Mouse (Mus musculus): Measurements from ENCODE around the gene Cep41. TPM values are rescaled to one million over a fixed set of nuclear protein-coding genes. Genes with fewer than 3 reads are reported as not detected.
A peak's percentile ranks its signal among the peaks of the same experiment; 100 is the strongest.

Cep41 gene
- polyA plus RNA-seq, 1 experiment from 2014 or later = 10.0 TPM

DNA sequence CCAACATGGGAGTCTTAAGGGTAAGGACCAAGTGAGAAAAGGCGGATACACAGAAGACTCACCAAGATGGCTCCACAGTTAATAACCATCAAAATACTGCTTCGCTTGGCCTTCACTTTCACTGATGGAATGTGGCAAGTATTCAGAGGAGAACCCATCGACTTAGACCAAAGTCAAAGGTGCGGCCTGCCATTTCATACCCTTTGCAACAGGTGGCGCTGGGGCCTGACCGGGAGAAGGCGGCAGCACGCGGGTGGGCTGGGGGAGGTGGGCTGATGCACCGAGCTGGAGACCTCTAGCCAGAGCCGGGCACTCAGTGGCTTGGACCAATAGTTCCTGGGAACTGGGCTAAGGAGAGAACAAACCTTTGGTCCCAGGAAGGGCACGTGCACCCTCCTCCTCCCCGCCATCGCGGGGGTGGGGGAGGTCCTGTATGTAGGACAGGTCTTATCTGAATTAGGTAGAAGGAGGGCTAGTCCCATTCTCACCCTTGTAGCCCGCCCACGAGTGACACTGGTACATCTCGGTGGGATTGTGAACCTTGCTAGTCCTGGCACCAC lies 39.1 kb upstream of the Cep41 start:
- no peak overlapping the region for H3K4me3 ChIP-seq
- H3K4me2 ChIP-seq = no peak overlapping the region
- H3K9ac ChIP-seq = no peak overlapping the region
- H3K4me1 ChIP-seq (replicated peaks) = peaks cover 4% of the 10 kb centered on the region; the same call in 1 of the 2 replicates
- WGBS = 60% methylated on average over 18 of the region's 18 CpGs
- H3K27ac ChIP-seq = no peak overlapping the region
- no peaks in the 10 kb centered on the region for H3K36me3 ChIP-seq
- no peaks in the 10 kb centered on the region for H3K27me3 ChIP-seq
- no peak for ATAC-seq (replicated peaks; ENCODE audit: insufficient number of reproducible peaks, insufficient read depth, low FRiP score, low read depth)
- H3K9me3 ChIP-seq (replicated peaks) = peaks cover 16% of the 10 kb centered on the region

DNA sequence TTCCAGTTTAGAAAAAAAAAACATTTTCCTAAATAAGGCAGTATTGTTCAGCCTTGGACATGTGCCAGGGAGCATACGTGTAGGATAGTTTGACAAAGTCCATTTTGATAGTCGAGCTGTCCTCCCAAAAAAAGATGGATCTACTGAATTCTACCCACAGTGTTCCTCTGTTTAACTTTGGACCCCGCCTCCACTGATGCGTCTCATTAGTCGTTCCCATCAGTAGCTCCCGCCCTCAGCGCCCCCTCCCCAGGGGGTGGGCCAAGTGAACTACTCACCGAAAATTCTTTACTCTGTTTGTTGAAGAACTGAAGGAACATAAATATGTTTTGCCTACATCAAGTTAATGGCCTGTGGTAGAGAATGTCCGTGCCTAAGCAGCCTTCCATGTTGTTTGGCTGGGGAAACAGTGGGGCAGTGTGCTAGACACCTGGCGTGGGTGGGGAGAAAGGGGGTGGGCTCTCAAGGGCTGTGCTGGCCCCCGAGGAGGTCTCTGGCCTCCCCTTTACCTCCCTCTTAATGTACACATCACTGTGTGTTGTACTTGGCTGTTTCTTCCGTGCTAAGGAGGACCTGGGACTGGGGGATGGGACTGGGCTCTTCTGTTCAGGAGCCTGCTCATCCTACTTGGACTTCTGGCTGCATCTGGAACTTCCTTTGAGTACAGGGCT lies 36.9 kb upstream of the Cep41 start:
- Histone ChIP-seq H3K4me1 (replicated peaks) (no peaks in the 10 kb centered on the region), H3K4me2 (no peak overlapping the region), H3K9ac (no peak overlapping the region), H3K9me3 (replicated peaks) (no peaks in the 10 kb centered on the region), H3K36me3 (no peaks in the 10 kb centered on the region), H3K4me3 (no peak overlapping the region), H3K27ac (peak overlapping the region; percentile 45), H3K27me3 (no peaks in the 10 kb centered on the region)
- no peak; the same call in 1 of the 2 replicates for ATAC-seq (replicated peaks; ENCODE audit: insufficient number of reproducible peaks, insufficient read depth, low FRiP score, low read depth)
- 50% methylated on average over 12 of the region's 12 CpGs for WGBS

- Histone ChIP-seq H3K9me3 (replicated peaks) (no peaks in the 10 kb centered on the region), H3K27ac (no peak within 1 kb of the TSS), H3K4me2 (no peak within 1 kb of the TSS), H3K4me3 (no peak within 1 kb of the TSS), H3K4me1 (replicated peaks) (peaks cover 10% of the 10 kb centered on the region), H3K9ac (no peak within 1 kb of the TSS), H3K36me3 (no peaks in the 10 kb centered on the region), H3K27me3 (no peaks in the 10 kb centered on the region)
- 49% methylated on average over 7 of the region's 7 CpGs for WGBS
- no peak for ATAC-seq (replicated peaks; ENCODE audit: insufficient number of reproducible peaks, insufficient read depth, low FRiP score, low read depth)
Observed at GRCm38 (mm10) chr6:30723331-30723730, 29.8 kb upstream of the Cep41 start, which contains the start of gene Mest. Gene Mest (plus strand): TSS chr6:30723547.

DNA sequence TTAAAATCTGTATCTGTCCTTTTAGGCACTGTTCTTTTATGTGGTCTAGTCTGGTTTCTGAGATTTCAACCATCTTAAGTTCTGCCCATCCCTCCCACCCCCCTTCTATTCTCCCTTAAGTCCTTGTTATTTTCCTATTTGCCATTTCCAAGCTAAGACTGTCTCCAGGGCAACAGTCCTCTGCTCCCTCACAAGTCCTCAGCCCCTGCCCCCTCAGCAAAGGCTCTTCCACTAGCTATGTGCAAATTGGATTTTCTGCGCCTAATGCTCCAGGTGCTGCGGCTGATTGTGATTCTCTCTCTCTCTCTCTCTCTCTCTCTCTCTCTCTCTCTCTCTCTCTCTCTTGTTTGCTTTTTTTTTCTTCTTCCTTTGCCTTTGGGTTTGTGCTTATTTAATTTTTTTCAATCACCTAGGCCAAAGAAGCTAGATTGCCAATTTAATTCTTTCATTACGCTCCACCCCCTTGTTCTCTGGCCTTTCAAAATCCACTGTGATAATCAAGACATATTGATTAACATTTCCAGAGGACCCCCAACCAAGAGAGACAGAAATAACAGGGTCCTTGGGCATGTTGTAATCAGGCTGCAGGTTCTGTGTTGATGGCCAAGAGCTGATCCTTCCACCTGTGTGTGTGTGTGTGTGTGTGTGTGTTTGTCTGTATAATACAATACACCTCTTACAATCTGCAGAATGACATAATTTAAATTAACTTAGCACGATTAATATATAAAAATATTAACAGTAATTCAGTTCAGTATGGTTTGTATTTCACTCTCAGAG lies 29.0 kb upstream of the Cep41 start:
- Histone ChIP-seq H3K4me3 (no peak overlapping the region), H3K9me3 (replicated peaks) (no peaks in the 10 kb centered on the region), H3K4me2 (no peak overlapping the region), H3K9ac (no peak overlapping the region), H3K4me1 (replicated peaks) (peaks cover 10% of the 10 kb centered on the region), H3K27ac (no peak overlapping the region), H3K27me3 (no peaks in the 10 kb centered on the region), H3K36me3 (no peaks in the 10 kb centered on the region)
- no peak for ATAC-seq (replicated peaks; ENCODE audit: insufficient number of reproducible peaks, insufficient read depth, low FRiP score, low read depth)
- WGBS = 78% methylated on average over 4 of the region's 4 CpGs

DNA sequence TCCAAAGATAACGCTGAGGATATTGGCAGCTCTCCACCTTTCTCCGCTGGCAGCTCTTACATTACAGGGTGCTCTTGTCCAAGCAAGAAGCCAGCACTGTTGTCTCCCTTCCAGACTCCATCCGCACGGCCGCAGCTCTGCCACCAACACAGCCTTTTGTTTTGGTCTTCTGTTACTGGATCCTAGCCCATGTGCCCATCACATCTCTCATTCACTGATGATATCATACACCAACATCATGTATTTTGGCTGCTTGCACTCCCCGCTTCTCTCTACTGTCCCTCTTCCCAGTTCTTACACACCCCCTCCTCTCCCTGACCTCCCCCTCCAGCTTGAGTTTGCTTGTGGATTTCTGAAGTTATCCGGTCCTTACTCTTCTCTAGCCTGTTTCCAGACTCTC lies 23.2 kb upstream of the Cep41 start:
- Histone ChIP-seq H3K4me3 (no peak overlapping the region), H3K4me2 (no peak overlapping the region), H3K27ac (peak overlapping the region; percentile 11; the same call in 1 of the 2 replicates), H3K36me3 (no peaks in the 10 kb centered on the region), H3K27me3 (no peaks in the 10 kb centered on the region), H3K9ac (no peak overlapping the region), H3K4me1 (replicated peaks) (peaks cover 5% of the 10 kb centered on the region), H3K9me3 (replicated peaks) (no peaks in the 10 kb centered on the region)
- WGBS = 61% methylated on average over 7 of the region's 7 CpGs
- ATAC-seq (replicated peaks; ENCODE audit: insufficient number of reproducible peaks, insufficient read depth, low FRiP score, low read depth) = no peak

GRCm38 (mm10) chr6:30714891-30715471 lies 21.4 kb upstream of the Cep41 start:
- Histone ChIP-seq H3K4me3 (no peak overlapping the region), H3K9me3 (replicated peaks) (no peaks in the 10 kb centered on the region), H3K27ac (no peak overlapping the region), H3K4me1 (replicated peaks) (peaks cover 3% of the 10 kb centered on the region), H3K36me3 (no peaks in the 10 kb centered on the region), H3K4me2 (no peak overlapping the region), H3K27me3 (no peaks in the 10 kb centered on the region), H3K9ac (no peak overlapping the region)
- ATAC-seq (replicated peaks; ENCODE audit: insufficient number of reproducible peaks, insufficient read depth, low FRiP score, low read depth) = no peak
- 80% methylated on average over 5 of the region's 5 CpGs for WGBS

GRCm38 (mm10) chr6:30713896-30714295 lies 20.3 kb upstream of the Cep41 start:
- Histone ChIP-seq H3K27me3 (no peaks in the 10 kb centered on the region), H3K4me2 (no peak overlapping the region), H3K4me1 (replicated peaks) (peaks cover 3% of the 10 kb centered on the region), H3K27ac (0 out of 2 replicates have a peak overlapping the region, but pooled peaks have one; percentile 35), H3K9ac (no peak overlapping the region), H3K9me3 (replicated peaks) (no peaks in the 10 kb centered on the region), H3K36me3 (no peaks in the 10 kb centered on the region), H3K4me3 (no peak overlapping the region)
- 80% methylated on average over 11 of the region's 11 CpGs for WGBS
- no peak for ATAC-seq (replicated peaks; ENCODE audit: insufficient number of reproducible peaks, insufficient read depth, low FRiP score, low read depth)

GRCm38 (mm10) chr6:30713455-30713854 lies 19.9 kb upstream of the Cep41 start:
- Histone ChIP-seq H3K4me1 (replicated peaks) (peaks cover 3% of the 10 kb centered on the region), H3K4me3 (no peak overlapping the region), H3K9me3 (replicated peaks) (no peaks in the 10 kb centered on the region), H3K4me2 (no peak overlapping the region), H3K36me3 (no peaks in the 10 kb centered on the region), H3K27me3 (no peaks in the 10 kb centered on the region), H3K9ac (no peak overlapping the region), H3K27ac (0 out of 2 replicates have a peak overlapping the region, but pooled peaks have one; percentile 35)
- WGBS = 67% methylated on average over 6 of the region's 6 CpGs
- ATAC-seq (replicated peaks; ENCODE audit: insufficient number of reproducible peaks, insufficient read depth, low FRiP score, low read depth) = no peak

DNA sequence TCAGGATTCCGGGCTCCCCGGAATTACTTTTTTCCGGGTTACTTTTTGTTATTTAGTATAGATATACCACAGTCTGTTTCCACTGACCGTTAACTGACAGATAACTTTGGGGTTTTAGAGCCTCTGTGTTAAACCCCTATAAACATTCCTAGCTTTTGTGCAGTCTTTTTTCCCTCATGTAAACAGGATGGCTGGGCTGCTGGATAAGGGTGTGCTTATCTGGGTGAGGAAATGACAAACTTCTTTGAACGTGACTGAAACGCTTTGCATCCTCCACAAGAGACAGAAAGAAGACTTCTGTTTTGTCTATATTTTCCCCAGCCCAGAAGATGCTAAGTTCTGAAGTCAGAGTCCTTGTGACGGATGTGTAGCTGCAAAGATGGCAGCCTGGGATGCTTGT lies 18.9 kb upstream of the Cep41 start:
- peak overlapping the region; percentile 36 for H3K27ac ChIP-seq
- H3K4me3 ChIP-seq = no peak overlapping the region
- H3K4me1 ChIP-seq (replicated peaks) = peaks cover 3% of the 10 kb centered on the region
- WGBS = 53% methylated on average over 7 of the region's 7 CpGs
- ATAC-seq (replicated peaks; ENCODE audit: insufficient number of reproducible peaks, insufficient read depth, low FRiP score, low read depth) = peak; percentile 64
- H3K9me3 ChIP-seq (replicated peaks) = no peaks in the 10 kb centered on the region
- H3K9ac ChIP-seq = no peak overlapping the region
- H3K4me2 ChIP-seq = no peak overlapping the region
- H3K36me3 ChIP-seq = no peaks in the 10 kb centered on the region
- no peaks in the 10 kb centered on the region for H3K27me3 ChIP-seq

DNA sequence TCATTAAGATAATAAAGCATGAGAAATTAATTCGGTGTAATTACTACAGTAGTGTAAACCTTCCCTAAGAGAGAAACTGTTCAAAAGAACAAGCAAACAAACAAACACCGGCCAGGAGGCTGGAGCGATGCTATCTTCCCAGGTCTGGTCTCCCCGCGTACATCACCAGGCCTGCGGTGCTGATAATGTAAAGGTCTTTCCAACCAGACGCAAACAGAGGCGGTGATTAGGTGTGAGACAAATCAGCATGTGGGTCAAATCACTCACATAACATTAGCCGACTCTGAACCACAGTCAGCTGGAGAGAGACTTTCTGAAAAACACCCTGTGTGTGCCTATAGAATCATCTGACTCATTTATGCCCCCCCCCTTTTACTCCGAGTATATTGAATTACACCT lies 17.8 kb upstream of the Cep41 start:
- H3K27ac ChIP-seq = no peak overlapping the region
- H3K4me3 ChIP-seq = no peak overlapping the region
- 43% methylated on average over 10 of the region's 10 CpGs for WGBS
- H3K27me3 ChIP-seq = no peaks in the 10 kb centered on the region
- no peak overlapping the region for H3K4me2 ChIP-seq
- no peaks in the 10 kb centered on the region for H3K9me3 ChIP-seq (replicated peaks)
- no peaks in the 10 kb centered on the region for H3K36me3 ChIP-seq
- no peak for ATAC-seq (replicated peaks; ENCODE audit: insufficient number of reproducible peaks, insufficient read depth, low FRiP score, low read depth)
- H3K9ac ChIP-seq = no peak overlapping the region
- peaks cover 3% of the 10 kb centered on the region for H3K4me1 ChIP-seq (replicated peaks)

All from heart, embryonic 15.5 days (tissue).